In the genomic region with DNA sequence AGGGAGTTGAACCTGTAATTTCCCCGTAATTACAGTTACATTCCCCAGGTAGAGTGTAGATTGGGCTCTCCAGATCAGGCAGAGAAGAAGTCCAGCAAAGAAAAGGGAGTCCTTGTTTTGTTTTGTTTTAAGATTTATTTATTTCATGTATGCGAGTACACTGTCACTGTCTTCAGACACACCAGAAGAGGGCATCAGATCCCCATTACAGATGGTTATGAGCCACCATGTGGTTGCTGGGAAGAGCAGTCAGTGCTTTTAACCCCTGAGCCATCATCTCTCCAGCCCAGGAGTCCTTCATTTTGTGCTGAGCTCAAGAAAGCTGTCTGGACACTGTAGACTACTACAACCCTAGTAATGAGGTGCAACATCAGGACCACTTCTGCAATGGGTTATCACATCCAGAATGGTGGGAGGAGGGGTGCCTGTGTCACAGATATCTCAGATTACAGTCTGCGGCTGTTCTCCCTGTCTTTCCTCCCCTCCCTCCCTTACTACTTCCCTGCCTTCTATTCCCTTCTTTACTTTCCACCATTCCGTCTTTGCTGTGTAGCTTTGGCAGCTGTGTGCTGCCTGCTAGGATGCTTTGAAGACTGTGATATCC, we compare ENCODE assay signal across 10 mouse cellular contexts. TPM values are rescaled to one million over a fixed set of nuclear protein-coding genes. Genes with fewer than 3 reads are reported as not detected.
DNase-seq lines count a peak whose midpoint lies in the region; ATAC-seq and TF ChIP-seq lines count a peak whose summit lies in the region.
"Had no signal": no experiment of that assay in that cellular context is flagged by ENCODE, and none has a peak within 500 bp of the region (broad histone marks: within the 10 kb centered on the region; RNA-seq: fewer than 3 reads in every experiment).

No protein-coding gene starts in this region.

- no peaks in the 10 kb centered on the region for H3K36me3 ChIP-seq in heart, embryonic 15.5 days
- H3K36me3 ChIP-seq in heart, postnatal 0 days (replicated peaks; ENCODE audit: control insufficient read depth, insufficient read depth, low read length): no peaks in the 10 kb centered on the region
- no peaks in the 10 kb centered on the region for H3K36me3 ChIP-seq in midbrain, embryonic 11.5 days (ENCODE audit: control insufficient read depth, insufficient read depth, low read length)
- H3K36me3 ChIP-seq: liver, embryonic 15.5 days had no signal

- no peak for TF ChIP-seq EP300 in heart, postnatal 0 days (IDR thresholded peaks at IDR 0.05; ENCODE audit: low read depth)

- H3K9me3 ChIP-seq in heart, embryonic 15.5 days (replicated peaks): no peaks in the 10 kb centered on the region
- H3K9me3 ChIP-seq in heart, postnatal 0 days (replicated peaks; ENCODE audit: control insufficient read depth, low read length): no peaks in the 10 kb centered on the region
- H3K9me3 ChIP-seq in midbrain, embryonic 11.5 days (ENCODE audit: control insufficient read depth, low read length): no peaks in the 10 kb centered on the region
- H3K9me3 ChIP-seq: liver, embryonic 15.5 days had no signal

- H3K4me2 ChIP-seq in heart, embryonic 15.5 days: peak overlapping the region; percentile 59
- H3K4me2 ChIP-seq in heart, postnatal 0 days (ENCODE audit: low read depth, low read length): peak overlapping the region; percentile 59
- H3K4me2 ChIP-seq in midbrain, embryonic 11.5 days: peak overlapping the region; percentile 1; the same call in 1 of the 2 replicates

- no peak overlapping the region for H3K27ac ChIP-seq in heart, embryonic 15.5 days
- no peak overlapping the region for H3K27ac ChIP-seq in heart, postnatal 0 days (ENCODE audit: low read depth)
- H3K27ac ChIP-seq in midbrain, embryonic 11.5 days (ENCODE audit: low read depth, low read length): no peak overlapping the region
- H3K27ac ChIP-seq: liver, embryonic 15.5 days had no signal

- H3K4me1 ChIP-seq in heart, embryonic 15.5 days (replicated peaks): peaks cover 11% of the 10 kb centered on the region; the same call in 1 of the 2 replicates
- H3K4me1 ChIP-seq in heart, postnatal 0 days (ENCODE audit: control insufficient read depth, insufficient read depth): 0 out of 2 replicates have a peak, but pooled peaks cover 5% of the 10 kb centered on the region
- no peaks in the 10 kb centered on the region for H3K4me1 ChIP-seq in midbrain, embryonic 11.5 days (ENCODE audit: control insufficient read depth, insufficient read depth, low read length)

- no peak for DNase-seq in heart, adult 9 months (ENCODE audit: low spot score in 2 of 2)
- DNase-seq in embryo, embryonic 10 days (ENCODE audit: low spot score): peak; percentile 52
- DNase-seq in heart, postnatal 0 days (ENCODE audit: low spot score): no peak
- DNase-seq in midbrain, embryonic 11.5 days (ENCODE audit: low spot score, missing footprints): peak; percentile 88
- DNase-seq in cerebellum, adult 8-10 months: no peak
- DNase-seq in lung, postnatal 36 days: no peak
- DNase-seq in natural killer cell, adult 2 months (ENCODE audit: low spot score in 2 of 2): no peak
- DNase-seq: gastrocnemius, postnatal 25 days had no signal

- H3K4me3 ChIP-seq in heart, embryonic 15.5 days: peak overlapping the region; percentile 32; the same call in 1 of the 2 replicates
- H3K4me3 ChIP-seq in heart, postnatal 0 days (ENCODE audit: low read depth, low read length): peak overlapping the region; percentile 29; the same call in 1 of the 2 replicates
- no peak overlapping the region for H3K4me3 ChIP-seq in midbrain, embryonic 11.5 days (ENCODE audit: low read depth, low read length)
- H3K4me3 ChIP-seq: liver, embryonic 15.5 days had no signal

- WGBS in heart, embryonic 15.5 days: 37% methylated on average over 4 of the region's 4 CpGs
- WGBS in heart, postnatal 0 days: 44% methylated on average over 4 of the region's 4 CpGs
- 48% methylated on average over 4 of the region's 4 CpGs for WGBS in midbrain, embryonic 11.5 days

- no peak for TF ChIP-seq CTCF in heart, postnatal 0 days (IDR thresholded peaks at IDR 0.05; ENCODE audit: low read depth)

- peaks cover 5% of the 10 kb centered on the region; the same call in 1 of the 2 replicates for H3K27me3 ChIP-seq in heart, embryonic 15.5 days
- H3K27me3 ChIP-seq in heart, postnatal 0 days (ENCODE audit: control insufficient read depth, insufficient read depth, low read length): no peaks in the 10 kb centered on the region
- no peaks in the 10 kb centered on the region for H3K27me3 ChIP-seq in midbrain, embryonic 11.5 days (ENCODE audit: control insufficient read depth, insufficient read depth, low read length)

- no peak overlapping the region for H3K9ac ChIP-seq in heart, embryonic 15.5 days
- H3K9ac ChIP-seq in heart, postnatal 0 days (replicated peaks; ENCODE audit: low read depth, low read length): no peak overlapping the region
- no peak overlapping the region for H3K9ac ChIP-seq in midbrain, embryonic 11.5 days (ENCODE audit: low read length)
- H3K9ac ChIP-seq: liver, embryonic 15.5 days had no signal

- no peak for ATAC-seq in heart, embryonic 15.5 days (replicated peaks; ENCODE audit: insufficient number of reproducible peaks, insufficient read depth, low FRiP score, low read depth)
- no peak for ATAC-seq in heart, postnatal 0 days (ENCODE audit: insufficient read depth, low read depth)
- ATAC-seq in midbrain, embryonic 11.5 days (ENCODE audit: low FRiP score): no peak

RNA-seq across cellular contexts. Expression of gene Cyb5r3, which starts 36.8 kb away (rescaled TPM):
- 114 and 155 TPM in 2 replicates for polyA plus RNA-seq in heart, embryonic 15.5 days (2015; fragmentation: Nextera tagmentation; extraction: Ambion mirVana)
- total RNA-seq in heart, postnatal 0 days (2014; rRNA removed; ENCODE audit: low replicate concordance): 125 and 166 TPM in 2 replicates
- polyA plus RNA-seq in heart, postnatal 0 days (2015; fragmentation: Nextera tagmentation; extraction: Ambion mirVana): 113 and 117 TPM in 2 replicates
- 156 and 161 TPM in 2 replicates for polyA plus RNA-seq in midbrain, embryonic 11.5 days (2014; fragmentation: Nextera tagmentation; extraction: Ambion mirVana)

RNA-seq across cellular contexts. Expression of gene A4galt, which starts 42.4 kb away (rescaled TPM):
- polyA plus RNA-seq in heart, embryonic 15.5 days (2015; fragmentation: Nextera tagmentation; extraction: Ambion mirVana): 1.3 and 1.6 TPM in 2 replicates
- 3.0 and 3.2 TPM in 2 replicates for total RNA-seq in heart, postnatal 0 days (2014; rRNA removed; ENCODE audit: low replicate concordance)
- polyA plus RNA-seq in heart, postnatal 0 days (2015; fragmentation: Nextera tagmentation; extraction: Ambion mirVana): 1.6 and 2.0 TPM in 2 replicates
- polyA plus RNA-seq in midbrain, embryonic 11.5 days (2014; fragmentation: Nextera tagmentation; extraction: Ambion mirVana): 1.4 and 1.6 TPM in 2 replicates

Comparison
In these comparisons a context has a peak if more than half of its experiments do, and no peak if none do; other contexts are left out.
1. H3K4me2 ChIP-seq: peak in every context shown above with its lines; median percentile 59 in heart, embryonic 15.5 days; 59 in heart, postnatal 0 days; 1 in midbrain, embryonic 11.5 days.
2. DNase-seq: peak in embryo, embryonic 10 days (single experiment) and midbrain, embryonic 11.5 days (single experiment); none in heart, adult 9 months (0 of 2), heart, postnatal 0 days (single experiment), cerebellum, adult 8-10 months (single experiment), lung, postnatal 36 days (single experiment) and natural killer cell, adult 2 months (0 of 2).